Mouse (Mus musculus) stomach, postnatal 0 days (tissue): ENCODE measurements around the gene Hectd4.

ENCODE experiments used
- CTCF ChIP-seq: IDR thresholded peaks from 2 replicates; pipeline ENCODE4 v1.5.1; 2016; ENCODE audit warnings: antibody characterized with exemption, low read depth, mild to moderate bottlenecking, moderate library complexity
- EP300 ChIP-seq: optimal IDR thresholded peaks from 2 replicates; pipeline ENCODE3; 2016; ENCODE audit warnings: antibody characterized with exemption

DNA sequence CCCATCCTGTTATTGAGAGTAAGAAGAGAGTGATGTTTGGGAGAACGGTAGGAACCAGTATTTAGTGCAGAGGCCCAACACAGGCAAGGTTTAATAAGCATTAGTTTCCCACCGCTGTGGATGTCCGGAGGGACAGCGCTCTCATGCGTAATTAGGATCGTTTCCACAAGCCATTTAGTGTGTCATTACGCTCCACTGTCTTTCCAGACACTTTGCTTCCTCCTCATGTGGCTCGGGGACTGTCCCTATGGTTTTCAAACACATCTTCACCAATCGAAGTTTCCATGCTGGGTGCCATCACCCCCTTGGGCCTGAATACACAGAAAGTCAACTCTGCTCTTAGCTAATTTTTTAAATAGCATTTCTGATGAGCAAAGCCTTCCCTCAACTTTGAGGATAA lies 36.8 kb upstream of the Hectd4 start:
- TF ChIP-seq EP300 (no peak), CTCF (no peak)
